Mouse (Mus musculus) embryonic facial prominence, embryonic 13.5 days (tissue): ENCODE measurements around the gene Prkcb. TPM values are rescaled to one million over a fixed set of nuclear protein-coding genes. Genes with fewer than 3 reads are reported as not detected.

ENCODE experiments used
- ATAC-seq: fragments of 200-750 bp; cut with Nextera tagmentation; 2 replicates; pipeline ENCODE4 v1.8.0; 2017; ENCODE audit warnings: low read depth; ENCODE audit not compliant: insufficient number of reproducible peaks, insufficient read depth, low FRiP score, low TSS enrichment
- H3K27ac ChIP-seq: fragments of 300-500 bp; sonication (generic); 2 replicates; pipeline ENCODE4 v1.5.1; 2015; ENCODE audit warnings: moderate library complexity, mild to moderate bottlenecking, inconsistent platforms
- H3K27me3 ChIP-seq: fragments of 300-500 bp; sonication (generic); 2 replicates; pipeline ENCODE4 v1.6.1; 2015; ENCODE audit warnings: mild to moderate bottlenecking, inconsistent platforms
- H3K36me3 ChIP-seq: fragments of 300-500 bp; sonication (generic); 2 replicates; pipeline ENCODE4 v1.6.1; 2015; ENCODE audit warnings: mild to moderate bottlenecking, inconsistent platforms
- H3K4me1 ChIP-seq: fragments of 300-500 bp; sonication (generic); 2 replicates; pipeline ENCODE4 v1.6.1; 2015; ENCODE audit warnings: inconsistent platforms
- H3K4me2 ChIP-seq: fragments of 300-500 bp; sonication (generic); 2 replicates; pipeline ENCODE4 v1.6.1; 2015; ENCODE audit warnings: moderate library complexity, mild to moderate bottlenecking, inconsistent platforms
- H3K4me3 ChIP-seq: fragments of 300-500 bp; sonication (generic); 2 replicates; pipeline ENCODE4 v1.5.1; 2015; ENCODE audit warnings: mild to moderate bottlenecking, inconsistent platforms
- H3K9ac ChIP-seq: fragments of 300-500 bp; sonication (generic); 2 replicates; pipeline ENCODE4 v1.6.1; 2015; ENCODE audit warnings: mild to moderate bottlenecking, inconsistent platforms
- H3K9me3 ChIP-seq: fragments of 300-500 bp; sonication (generic); 2 replicates; pipeline ENCODE4 v1.6.1; 2016; ENCODE audit warnings: inconsistent platforms
- WGBS: fragments of 180-500 bp; shearing (Covaris S2); methylation state at CpG from one replicate; pipeline ENCODE4 v1.1.7; 2015; ENCODE audit warnings: mixed read lengths; 5-methylcytosine and 5-hydroxymethylcytosine counted together
- polyA plus RNA-seq: library from polyadenylated mRNA; unstranded; fragments of >200 nt; fragmentation: Nextera tagmentation; extraction: Ambion mirVana; gene quantifications from 2 replicates; pipeline ENCODE4 v1.2.1, GENCODE M21; 2015

Gene Prkcb
- polyA plus RNA-seq, 1 experiment from 2014 or later, result 5.9 TPM

GRCm38 (mm10) chr7:122512430-122512966, 223.9 kb downstream of the Prkcb start:
- Histone ChIP-seq H3K27me3 (no peaks in the 10 kb centered on the region), H3K9me3 (no peaks in the 10 kb centered on the region), H3K4me1 (no peaks in the 10 kb centered on the region), H3K36me3 (no peaks in the 10 kb centered on the region), H3K27ac (no peak overlapping the region), H3K4me3 (no peak overlapping the region), H3K4me2 (no peak overlapping the region), H3K9ac (no peak overlapping the region)
- 83% methylated on average over 13 of the region's 13 CpGs for WGBS
- ATAC-seq, result no peak

GRCm38 (mm10) chr7:122520850-122521638, 232.5 kb downstream of the Prkcb start:
- WGBS, result 45% methylated on average over 7 of the region's 7 CpGs
- Histone ChIP-seq H3K4me3 (no peak overlapping the region), H3K27ac (no peak overlapping the region), H3K9me3 (no peaks in the 10 kb centered on the region), H3K9ac (no peak overlapping the region), H3K27me3 (no peaks in the 10 kb centered on the region), H3K4me1 (no peaks in the 10 kb centered on the region), H3K4me2 (no peak overlapping the region), H3K36me3 (no peaks in the 10 kb centered on the region)
- ATAC-seq, result no peak

GRCm38 (mm10) chr7:122528201-122528600, 239.7 kb downstream of the Prkcb start:
- no peak overlapping the region for H3K27ac ChIP-seq
- ATAC-seq, result no peak
- H3K36me3 ChIP-seq, result no peaks in the 10 kb centered on the region
- H3K4me1 ChIP-seq, result no peaks in the 10 kb centered on the region
- 85% methylated on average over 11 of the region's 11 CpGs for WGBS
- H3K4me3 ChIP-seq, result no peak overlapping the region
- no peak overlapping the region for H3K9ac ChIP-seq
- no peak overlapping the region for H3K4me2 ChIP-seq
- no peaks in the 10 kb centered on the region for H3K9me3 ChIP-seq
- H3K27me3 ChIP-seq, result no peaks in the 10 kb centered on the region

GRCm38 (mm10) chr7:122528646-122529045, 240.1 kb downstream of the Prkcb start:
- H3K4me1 ChIP-seq, result no peaks in the 10 kb centered on the region
- H3K27me3 ChIP-seq, result no peaks in the 10 kb centered on the region
- no peaks in the 10 kb centered on the region for H3K9me3 ChIP-seq
- H3K27ac ChIP-seq, result no peak overlapping the region
- no peak for ATAC-seq
- no peak overlapping the region for H3K4me3 ChIP-seq
- H3K4me2 ChIP-seq, result no peak overlapping the region
- H3K9ac ChIP-seq, result no peak overlapping the region
- WGBS, result 90% methylated on average over 5 of the region's 5 CpGs
- H3K36me3 ChIP-seq, result no peaks in the 10 kb centered on the region

- Histone ChIP-seq H3K27me3 (no peaks in the 10 kb centered on the region), H3K27ac (no peak overlapping the region), H3K36me3 (no peaks in the 10 kb centered on the region), H3K9ac (no peak overlapping the region), H3K4me3 (no peak overlapping the region), H3K9me3 (no peaks in the 10 kb centered on the region), H3K4me2 (no peak overlapping the region), H3K4me1 (no peaks in the 10 kb centered on the region)
- 85% methylated on average over 9 of the region's 9 CpGs for WGBS
- no peak for ATAC-seq
These were observed 245.2 kb downstream of the Prkcb start for GRCm38 (mm10) chr7:122533566-122534360.

- WGBS, result 89% methylated on average over 3 of the region's 3 CpGs
- H3K27me3 ChIP-seq, result no peaks in the 10 kb centered on the region
- H3K4me3 ChIP-seq, result no peak overlapping the region
- H3K27ac ChIP-seq, result no peak overlapping the region
- H3K4me1 ChIP-seq, result no peaks in the 10 kb centered on the region
- ATAC-seq, result no peak
- H3K9ac ChIP-seq, result no peak overlapping the region
- no peaks in the 10 kb centered on the region for H3K9me3 ChIP-seq
- no peaks in the 10 kb centered on the region for H3K36me3 ChIP-seq
- H3K4me2 ChIP-seq, result no peak overlapping the region
These were observed 256.1 kb downstream of the Prkcb start for GRCm38 (mm10) chr7:122544616-122545015.

- no peaks in the 10 kb centered on the region for H3K9me3 ChIP-seq
- H3K27ac ChIP-seq, result no peak overlapping the region
- H3K27me3 ChIP-seq, result no peaks in the 10 kb centered on the region
- no peaks in the 10 kb centered on the region for H3K36me3 ChIP-seq
- WGBS, result 39% methylated on average over 6 of the region's 6 CpGs
- no peak overlapping the region for H3K4me3 ChIP-seq
- peaks cover 8% of the 10 kb centered on the region; the same call in 1 of the 2 replicates for H3K4me1 ChIP-seq
- no peak for ATAC-seq
- no peak overlapping the region for H3K9ac ChIP-seq
- H3K4me2 ChIP-seq, result no peak overlapping the region
These were observed 268.1 kb downstream of the Prkcb start for GRCm38 (mm10) chr7:122556575-122557140.

GRCm38 (mm10) chr7:122558085-122558811, 269.7 kb downstream of the Prkcb start:
- H3K9ac ChIP-seq, result no peak overlapping the region
- no peaks in the 10 kb centered on the region for H3K36me3 ChIP-seq
- peaks cover 8% of the 10 kb centered on the region; the same call in 1 of the 2 replicates for H3K4me1 ChIP-seq
- no peak for ATAC-seq
- H3K27ac ChIP-seq, result no peak overlapping the region
- no peaks in the 10 kb centered on the region for H3K27me3 ChIP-seq
- no peaks in the 10 kb centered on the region for H3K9me3 ChIP-seq
- H3K4me2 ChIP-seq, result no peak overlapping the region
- WGBS, result 35% methylated on average over 7 of the region's 7 CpGs
- no peak overlapping the region for H3K4me3 ChIP-seq

GRCm38 (mm10) chr7:122558912-122559311, 270.4 kb downstream of the Prkcb start:
- Histone ChIP-seq H3K27ac (no peak overlapping the region), H3K9ac (no peak overlapping the region), H3K9me3 (no peaks in the 10 kb centered on the region), H3K36me3 (no peaks in the 10 kb centered on the region), H3K4me2 (no peak overlapping the region), H3K4me3 (no peak overlapping the region), H3K27me3 (no peaks in the 10 kb centered on the region), H3K4me1 (peaks cover 8% of the 10 kb centered on the region; the same call in 1 of the 2 replicates)
- no peak for ATAC-seq
- WGBS, result 17% methylated on average over 6 of the region's 6 CpGs

GRCm38 (mm10) chr7:122562586-122562985, 274.0 kb downstream of the Prkcb start:
- Histone ChIP-seq H3K4me1 (peaks cover 8% of the 10 kb centered on the region; the same call in 1 of the 2 replicates), H3K27me3 (no peaks in the 10 kb centered on the region), H3K9me3 (no peaks in the 10 kb centered on the region), H3K4me3 (no peak overlapping the region), H3K36me3 (no peaks in the 10 kb centered on the region), H3K9ac (no peak overlapping the region), H3K27ac (no peak overlapping the region), H3K4me2 (no peak overlapping the region)
- 66% methylated on average over 5 of the region's 5 CpGs for WGBS
- ATAC-seq, result no peak

GRCm38 (mm10) chr7:122565371-122565770, 276.8 kb downstream of the Prkcb start:
- Histone ChIP-seq H3K4me3 (no peak overlapping the region), H3K36me3 (no peaks in the 10 kb centered on the region), H3K27me3 (no peaks in the 10 kb centered on the region), H3K9me3 (no peaks in the 10 kb centered on the region), H3K4me2 (no peak overlapping the region), H3K9ac (no peak overlapping the region), H3K27ac (no peak overlapping the region), H3K4me1 (no peaks in the 10 kb centered on the region)
- WGBS, result 70% methylated on average over 1 of the region's 1 CpGs
- ATAC-seq, result no peak
